Mouse (Mus musculus) limb, embryonic 12.5 days (tissue): ENCODE data around the gene Stxbp6. TPM values are rescaled to one million over a fixed set of nuclear protein-coding genes. Genes with fewer than 3 reads are reported as not detected.

Source experiments
- ATAC-seq: fragments of 200-750 bp; cut with Nextera tagmentation; 2 replicates; pipeline ENCODE4 v1.8.0; 2017; ENCODE audit warnings: low read depth, moderate TSS enrichment; ENCODE audit not compliant: insufficient number of reproducible peaks, insufficient read depth, low FRiP score, low TSS enrichment
- H3K27ac ChIP-seq: fragments of 300-500 bp; sonication (generic); 2 replicates; pipeline ENCODE4 v1.5.1; 2016; ENCODE audit warnings: mild to moderate bottlenecking, moderate library complexity
- H3K27me3 ChIP-seq: fragments of 300-500 bp; sonication (generic); 2 replicates; pipeline ENCODE4 v1.6.1; 2016; ENCODE audit warnings: mild to moderate bottlenecking, moderate library complexity
- H3K36me3 ChIP-seq: fragments of 300-500 bp; sonication (generic); 2 replicates; pipeline ENCODE4 v1.6.1; 2016; ENCODE audit warnings: mild to moderate bottlenecking, moderate library complexity
- H3K4me1 ChIP-seq: fragments of 300-500 bp; sonication (generic); replicated peaks from 2 replicates; pipeline ENCODE4 v1.6.1; 2016
- H3K4me2 ChIP-seq: fragments of 300-500 bp; sonication (generic); 2 replicates; pipeline ENCODE4 v1.6.1; 2016; ENCODE audit warnings: mild to moderate bottlenecking, moderate library complexity
- H3K4me3 ChIP-seq: fragments of 300-500 bp; sonication (generic); replicated peaks from 2 replicates; pipeline ENCODE4 v1.5.1; 2016; ENCODE audit warnings: mild to moderate bottlenecking
- H3K9ac ChIP-seq: fragments of 300-500 bp; sonication (generic); replicated peaks from 2 replicates; pipeline ENCODE4 v1.6.1; 2016; ENCODE audit warnings: mild to moderate bottlenecking, moderate library complexity
- H3K9me3 ChIP-seq: fragments of 300-500 bp; sonication (generic); 2 replicates; pipeline ENCODE4 v1.6.1; 2016; ENCODE audit warnings: mild to moderate bottlenecking, moderate library complexity
- WGBS: fragments of 180-500 bp; shearing (Covaris S2); methylation state at CpG from one replicate; pipeline ENCODE4 v1.1.7; 2016; 5-methylcytosine and 5-hydroxymethylcytosine counted together
- polyA plus RNA-seq: library from polyadenylated mRNA; unstranded; fragments of >200 nt; fragmentation: Nextera tagmentation; extraction: Ambion mirVana; gene quantifications from 2 replicates; pipeline ENCODE4 v1.2.1, GENCODE M21; 2016

Gene Stxbp6
- polyA plus RNA-seq, 1 experiment from 2014 or later: 24.6 TPM

DNA sequence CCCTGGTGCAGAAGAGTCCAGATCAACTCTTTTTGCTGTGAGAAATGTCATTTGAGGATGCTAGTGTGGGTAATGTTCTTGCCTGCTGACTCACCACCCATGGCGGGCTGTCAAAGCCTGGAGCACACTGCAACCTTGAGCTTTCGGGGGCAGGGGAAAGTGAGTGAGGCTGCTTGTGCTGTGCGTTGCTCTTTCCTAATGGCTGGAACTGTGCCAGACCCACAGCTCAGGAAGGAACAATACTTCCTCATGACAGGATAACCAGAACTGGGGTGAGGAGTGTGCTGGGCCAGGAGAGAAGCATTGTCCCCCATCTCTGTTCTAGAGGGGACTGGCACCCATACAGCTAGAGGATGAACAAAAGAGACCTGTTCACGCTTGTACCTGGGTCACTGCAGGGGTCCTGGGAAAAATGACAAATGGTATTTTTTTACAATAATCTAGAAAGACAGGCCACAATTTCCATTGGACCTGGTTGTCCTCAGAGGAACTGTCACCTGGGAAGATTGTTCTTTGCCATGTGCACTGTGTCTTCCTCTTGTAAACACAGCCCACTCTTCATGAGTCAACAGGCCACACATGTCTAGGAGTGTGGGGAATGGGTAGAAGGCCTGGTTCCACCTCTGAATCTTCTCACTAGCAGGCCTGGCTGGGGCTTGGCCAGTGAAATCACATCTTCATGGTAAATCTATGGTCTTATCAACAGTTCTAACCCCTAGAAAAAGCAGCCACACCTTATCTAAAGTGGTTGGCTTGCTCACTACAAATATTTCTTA lies 216.2 kb downstream of the Stxbp6 start:
- 46% methylated on average over 4 of the region's 4 CpGs for WGBS
- H3K9me3 ChIP-seq: no peaks in the 10 kb centered on the region
- peak; percentile 47; the same call in 1 of the 2 replicates for ATAC-seq

DNA sequence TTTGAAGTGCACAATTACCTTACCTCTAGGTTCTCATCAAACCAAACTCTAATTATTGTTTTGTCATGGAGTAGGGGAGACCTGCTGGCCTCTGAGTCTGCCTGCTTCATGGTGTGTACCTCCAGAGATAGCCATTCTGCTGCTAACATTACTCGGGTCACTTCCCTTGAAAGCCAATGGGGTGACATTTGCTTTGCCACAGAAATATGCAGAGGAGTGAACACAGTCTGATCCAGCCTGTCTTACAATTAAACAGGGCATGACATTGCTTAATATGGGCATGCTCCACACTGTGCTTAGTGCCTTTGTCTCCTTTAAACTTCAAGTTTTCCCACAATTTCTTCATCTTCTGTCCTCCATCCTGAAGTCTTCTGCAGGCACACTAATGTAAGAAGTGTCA lies 222.5 kb downstream of the Stxbp6 start:
- no peak for ATAC-seq
- H3K4me2 ChIP-seq: no peak overlapping the region
- WGBS: 85% methylated on average over 1 of the region's 1 CpGs
- H3K4me3 ChIP-seq: no peak overlapping the region
- no peak overlapping the region for H3K27ac ChIP-seq
- H3K4me1 ChIP-seq: peaks cover 5% of the 10 kb centered on the region; the same call in 1 of the 2 replicates
- no peak overlapping the region for H3K9ac ChIP-seq
- no peaks in the 10 kb centered on the region for H3K9me3 ChIP-seq
- H3K36me3 ChIP-seq: no peaks in the 10 kb centered on the region
- H3K27me3 ChIP-seq: no peaks in the 10 kb centered on the region

More for the DNA sequence above, 216.2 kb downstream of the Stxbp6 start:
- H3K4me2 ChIP-seq: no peak overlapping the region
- no peak overlapping the region for H3K27ac ChIP-seq
- H3K36me3 ChIP-seq: no peaks in the 10 kb centered on the region
- 0 out of 2 replicates have a peak, but pooled peaks cover 7% of the 10 kb centered on the region for H3K4me1 ChIP-seq
- H3K9ac ChIP-seq: no peak overlapping the region
- no peaks in the 10 kb centered on the region for H3K27me3 ChIP-seq
- H3K4me3 ChIP-seq: no peak overlapping the region

DNA sequence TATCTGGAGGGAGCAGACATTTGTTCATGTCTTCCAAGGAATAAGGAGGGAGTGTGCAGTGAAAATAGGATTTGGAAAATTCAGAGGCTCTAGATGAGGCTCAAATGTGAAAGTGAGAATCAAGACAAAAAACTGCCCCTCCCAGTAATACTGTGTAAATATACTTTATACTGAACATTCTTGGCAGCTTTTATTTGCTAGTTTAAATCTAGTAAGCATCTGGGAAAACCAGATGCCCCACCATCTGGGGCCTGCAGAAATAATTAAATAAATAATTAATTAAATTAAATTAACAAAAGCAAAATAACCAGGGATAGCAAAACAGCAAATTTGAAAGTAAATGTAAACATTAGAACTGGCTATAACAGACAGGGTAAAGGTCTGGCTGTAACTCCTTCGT lies 224.0 kb downstream of the Stxbp6 start:
- H3K27ac ChIP-seq: no peak overlapping the region
- peaks cover 5% of the 10 kb centered on the region; the same call in 1 of the 2 replicates for H3K4me1 ChIP-seq
- WGBS: 57% methylated on average over 1 of the region's 1 CpGs
- no peak overlapping the region for H3K4me3 ChIP-seq
- H3K4me2 ChIP-seq: no peak overlapping the region
- H3K36me3 ChIP-seq: no peaks in the 10 kb centered on the region
- H3K9me3 ChIP-seq: no peaks in the 10 kb centered on the region
- no peaks in the 10 kb centered on the region for H3K27me3 ChIP-seq
- no peak overlapping the region for H3K9ac ChIP-seq
- no peak for ATAC-seq

DNA sequence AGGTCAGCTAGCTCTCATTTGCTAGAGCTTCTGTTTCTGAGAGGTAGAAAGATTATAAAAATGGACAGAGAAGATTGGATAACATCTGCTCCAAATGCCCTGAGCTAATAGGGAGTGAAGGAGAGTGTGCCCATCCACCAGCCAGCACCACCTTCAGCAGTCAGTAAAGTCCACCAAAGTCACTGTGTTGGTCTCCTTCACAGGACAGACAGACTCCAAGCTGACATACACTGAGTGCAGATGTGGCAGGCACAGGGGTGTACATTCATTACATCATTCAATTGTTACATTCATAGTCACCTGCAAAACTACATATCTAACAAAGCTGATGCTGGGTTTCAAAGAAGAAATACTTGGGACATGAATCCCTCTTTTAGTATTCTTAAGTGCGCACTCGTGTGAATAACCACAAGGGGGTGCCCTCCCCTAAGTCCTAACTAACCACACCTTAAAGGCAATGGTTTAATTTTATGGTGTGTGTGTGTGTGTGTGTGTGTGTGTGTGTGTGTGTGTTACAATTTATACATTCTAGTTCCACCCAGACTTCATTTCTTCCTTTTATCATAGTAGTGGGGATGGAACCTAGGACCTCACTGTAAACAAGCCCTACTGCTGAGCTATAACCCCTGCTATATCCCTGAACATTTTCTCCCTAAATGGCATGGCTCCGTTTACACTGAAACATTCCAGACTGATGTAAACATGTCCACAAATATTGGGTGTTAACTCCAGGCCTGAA lies 225.9 kb downstream of the Stxbp6 start:
- peaks cover 5% of the 10 kb centered on the region; the same call in 1 of the 2 replicates for H3K4me1 ChIP-seq
- WGBS: 49% methylated on average over 3 of the region's 3 CpGs
- H3K9ac ChIP-seq: no peak overlapping the region
- no peaks in the 10 kb centered on the region for H3K27me3 ChIP-seq
- no peak overlapping the region for H3K27ac ChIP-seq
- no peak overlapping the region for H3K4me3 ChIP-seq
- no peaks in the 10 kb centered on the region for H3K9me3 ChIP-seq
- peak; percentile 67 for ATAC-seq
- H3K4me2 ChIP-seq: no peak overlapping the region
- no peaks in the 10 kb centered on the region for H3K36me3 ChIP-seq

DNA sequence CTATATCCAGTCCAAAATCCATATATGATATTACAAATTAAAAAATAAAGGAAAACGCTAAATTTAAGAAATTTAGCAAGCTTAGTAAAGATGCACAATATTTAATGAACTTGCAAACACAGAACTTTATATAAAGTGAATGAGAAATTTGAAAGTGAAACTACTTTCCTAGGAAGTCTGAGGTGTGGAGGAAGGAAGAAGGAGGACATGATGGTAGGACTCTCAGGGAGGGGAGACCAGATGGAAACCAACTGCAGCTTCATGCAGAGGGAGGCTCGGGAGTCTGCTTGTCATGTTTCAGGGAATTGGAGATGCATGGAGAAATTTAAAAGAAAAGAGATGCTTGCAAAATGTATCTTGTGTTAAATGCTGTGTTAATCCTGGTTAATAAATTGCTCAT lies 233.9 kb downstream of the Stxbp6 start:
- H3K4me3 ChIP-seq: no peak overlapping the region
- H3K27me3 ChIP-seq: no peaks in the 10 kb centered on the region
- H3K4me1 ChIP-seq: peaks cover 13% of the 10 kb centered on the region
- H3K9ac ChIP-seq: no peak overlapping the region
- no peak overlapping the region for H3K4me2 ChIP-seq
- WGBS: 56% methylated on average over 2 of the region's 2 CpGs
- ATAC-seq: no peak
- H3K36me3 ChIP-seq: no peaks in the 10 kb centered on the region
- no peaks in the 10 kb centered on the region for H3K9me3 ChIP-seq
- H3K27ac ChIP-seq: no peak overlapping the region

DNA sequence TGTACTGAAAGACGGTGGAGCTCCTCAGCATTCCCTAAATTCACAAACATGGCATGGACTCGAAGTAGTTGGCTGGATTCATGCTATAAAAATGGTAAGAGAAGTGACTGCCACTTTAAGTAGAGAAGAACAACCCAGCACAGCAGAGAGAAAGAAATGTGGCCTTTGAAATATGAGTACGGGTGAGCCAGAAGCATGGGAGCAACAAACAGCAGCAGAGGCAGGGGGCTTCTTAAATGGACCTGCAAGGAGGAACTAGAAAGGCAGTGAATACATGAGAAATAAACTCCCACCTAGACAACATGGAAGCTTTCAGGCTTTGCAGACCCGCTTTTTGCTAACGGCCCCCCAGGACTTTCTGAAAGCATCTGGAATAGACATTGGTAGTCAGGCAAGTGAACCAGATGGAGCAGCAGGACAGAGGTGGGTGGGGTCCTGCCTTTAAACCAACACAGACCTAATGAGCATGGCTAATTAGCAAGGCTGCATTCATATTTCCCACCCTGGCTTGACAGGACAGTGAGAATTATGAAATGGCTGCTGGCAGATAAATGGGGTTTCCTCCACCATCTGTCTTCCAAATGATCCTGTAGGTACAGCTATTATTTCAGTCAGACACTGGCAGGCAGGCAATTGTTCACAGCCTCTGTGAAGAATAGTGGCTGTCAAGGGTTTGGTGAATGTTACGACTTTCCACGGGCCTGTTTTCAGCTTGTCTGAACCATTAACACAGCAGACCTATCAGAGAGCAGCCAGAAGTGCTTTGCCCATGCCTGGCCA lies 234.7 kb downstream of the Stxbp6 start:
- H3K4me2 ChIP-seq: peak overlapping the region; percentile 22
- no peak overlapping the region for H3K9ac ChIP-seq
- H3K4me1 ChIP-seq: peaks cover 13% of the 10 kb centered on the region
- no peak overlapping the region for H3K4me3 ChIP-seq
- 11% methylated on average over 7 of the region's 7 CpGs for WGBS
- H3K36me3 ChIP-seq: no peaks in the 10 kb centered on the region
- no peaks in the 10 kb centered on the region for H3K27me3 ChIP-seq
- no peaks in the 10 kb centered on the region for H3K9me3 ChIP-seq
- peak overlapping the region; percentile 42; the same call in 1 of the 2 replicates for H3K27ac ChIP-seq
- peak; percentile 74 for ATAC-seq

DNA sequence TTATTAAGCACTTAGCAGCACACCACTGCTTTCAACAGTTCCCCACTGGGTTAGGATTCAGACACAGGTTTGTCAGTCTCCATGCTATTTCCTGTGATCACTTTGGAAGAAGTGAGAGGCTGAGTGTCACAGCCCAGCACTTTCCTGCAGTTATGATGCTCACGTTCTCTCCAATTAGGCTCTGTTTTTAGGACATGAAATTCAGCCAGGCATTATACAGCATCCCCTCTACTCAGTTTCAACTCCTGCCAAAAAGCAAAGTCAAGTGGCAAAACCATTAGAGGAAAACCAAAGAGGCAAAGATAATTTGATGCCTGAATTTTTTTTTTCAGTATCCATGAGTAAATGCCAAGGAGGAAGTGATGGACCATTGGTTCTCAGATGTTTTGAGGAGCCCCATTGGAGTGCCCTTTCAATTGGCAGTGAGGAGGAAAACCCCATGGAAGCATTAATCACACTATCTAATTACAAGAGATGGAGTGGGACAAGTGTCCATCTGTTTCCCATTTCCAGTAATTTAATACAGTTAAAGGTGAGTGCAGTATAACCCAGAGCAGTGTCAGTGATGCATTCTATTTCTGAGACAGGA lies 238.5 kb downstream of the Stxbp6 start:
- H3K36me3 ChIP-seq: no peaks in the 10 kb centered on the region
- 16% methylated on average over 1 of the region's 1 CpGs for WGBS

DNA sequence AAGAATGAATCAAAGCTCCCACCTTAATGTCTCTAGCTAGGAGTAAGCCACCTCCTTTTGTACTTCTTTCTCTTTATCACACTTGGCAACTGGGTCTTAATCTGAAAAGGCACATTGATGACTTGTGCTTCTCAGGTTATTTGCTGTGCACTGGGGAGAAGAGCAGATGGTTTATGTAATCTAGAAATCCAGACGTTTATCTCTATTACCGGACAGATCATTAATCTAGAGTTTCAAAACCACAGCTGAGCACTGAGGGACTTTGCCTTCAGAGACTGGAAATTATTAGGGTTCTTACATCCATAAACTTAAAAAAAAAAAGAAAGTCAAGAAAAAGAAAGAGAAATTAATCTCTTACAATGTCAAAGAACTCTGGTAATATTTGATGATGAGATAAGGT lies 262.6 kb downstream of the Stxbp6 start:
- Histone ChIP-seq H3K27ac (no peak overlapping the region), H3K9ac (no peak overlapping the region), H3K4me1 (no peaks in the 10 kb centered on the region), H3K4me3 (no peak overlapping the region), H3K4me2 (no peak overlapping the region), H3K9me3 (no peaks in the 10 kb centered on the region), H3K36me3 (no peaks in the 10 kb centered on the region), H3K27me3 (no peaks in the 10 kb centered on the region)
- ATAC-seq: no peak
- WGBS: 78% methylated on average over 2 of the region's 2 CpGs

More for the DNA sequence above, 238.5 kb downstream of the Stxbp6 start:
- Histone ChIP-seq H3K9me3 (peaks cover 5% of the 10 kb centered on the region; the same call in 1 of the 2 replicates), H3K4me3 (no peak overlapping the region), H3K27me3 (no peaks in the 10 kb centered on the region), H3K27ac (no peak overlapping the region), H3K9ac (no peak overlapping the region), H3K4me1 (peaks cover 13% of the 10 kb centered on the region), H3K4me2 (no peak overlapping the region)
- ATAC-seq: no peak

DNA sequence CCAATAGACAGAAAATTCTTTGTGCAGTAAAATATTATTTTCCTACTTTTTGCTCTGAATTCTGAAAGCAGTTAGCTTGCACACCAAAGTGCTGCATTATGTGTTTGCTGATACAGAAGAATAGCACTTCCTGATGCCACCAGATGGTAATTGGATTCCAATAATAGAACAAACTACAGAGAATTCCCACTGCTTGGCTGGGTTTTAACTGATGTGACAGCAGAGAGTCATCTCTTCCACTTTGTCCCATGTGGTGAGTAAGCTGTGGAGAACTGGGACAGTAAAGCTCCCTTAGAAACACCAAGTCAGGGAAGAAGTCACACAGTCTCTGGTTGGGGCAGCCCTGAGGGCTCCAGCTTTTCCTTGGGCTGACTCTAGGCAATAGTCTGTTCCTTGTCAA lies 270.3 kb downstream of the Stxbp6 start:
- Histone ChIP-seq H3K4me3 (no peak overlapping the region), H3K9me3 (no peaks in the 10 kb centered on the region), H3K9ac (no peak overlapping the region), H3K4me2 (no peak overlapping the region), H3K4me1 (no peaks in the 10 kb centered on the region), H3K27me3 (no peaks in the 10 kb centered on the region), H3K27ac (no peak overlapping the region), H3K36me3 (no peaks in the 10 kb centered on the region)
- no peak for ATAC-seq
